Mouse (Mus musculus): ENCODE results near the gene Slc12a6.
A peak's percentile ranks its signal among the peaks of the same experiment; 100 is the strongest.

Gene Slc12a6

DNA sequence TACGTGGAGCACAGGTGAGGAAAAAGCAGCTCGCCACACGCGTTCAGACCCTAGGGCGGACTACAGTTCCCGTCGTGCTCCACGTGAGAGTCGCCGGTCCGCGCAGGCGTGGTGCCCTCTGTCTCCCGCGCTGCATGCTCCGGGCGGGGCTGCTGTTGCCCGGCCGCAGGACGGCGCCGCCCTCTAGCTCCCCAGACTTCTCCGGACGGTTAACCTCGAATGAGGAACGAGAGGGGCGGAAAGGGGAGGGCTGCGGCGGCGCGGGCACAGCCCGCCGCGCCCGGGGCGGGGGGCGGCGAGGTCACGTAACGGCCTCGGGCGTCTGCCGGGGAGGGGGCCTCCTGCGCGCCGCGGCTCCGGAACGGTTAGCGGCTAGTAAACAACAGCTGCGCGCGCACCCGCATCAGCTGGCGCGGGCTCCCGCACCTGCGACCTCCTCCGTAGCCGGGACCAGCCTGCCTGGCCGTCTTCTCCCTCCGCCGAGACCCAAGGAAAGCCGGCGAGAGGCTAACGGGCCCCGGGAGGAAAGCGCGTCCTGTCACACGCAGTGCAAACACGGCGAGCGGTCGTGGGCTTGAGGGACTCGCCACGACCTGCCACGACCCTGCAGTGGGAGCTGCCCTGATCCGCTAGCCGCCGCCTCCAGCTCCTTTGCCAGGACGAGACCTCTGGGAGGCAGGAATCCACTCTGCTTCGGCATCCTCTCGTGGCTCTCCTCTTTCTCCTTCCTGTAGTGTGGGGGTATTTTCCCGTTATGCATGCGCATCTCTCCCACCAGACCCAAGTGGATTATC is at the start of gene Slc12a6:
Gene Slc12a6 (plus strand): TSS at position 378 of the 794 bp plus-strand sequence.
- peak; percentile 91 to 93 for DNase-seq (ENCODE audit: low spot score in 2 of 2)

- DNase-seq (ENCODE audit: low spot score in 2 of 2), result no peak
These were observed 49.6 kb upstream of the Slc12a6 start for GRCm38 (mm10) chr2:112215977-112216376.

DNA sequence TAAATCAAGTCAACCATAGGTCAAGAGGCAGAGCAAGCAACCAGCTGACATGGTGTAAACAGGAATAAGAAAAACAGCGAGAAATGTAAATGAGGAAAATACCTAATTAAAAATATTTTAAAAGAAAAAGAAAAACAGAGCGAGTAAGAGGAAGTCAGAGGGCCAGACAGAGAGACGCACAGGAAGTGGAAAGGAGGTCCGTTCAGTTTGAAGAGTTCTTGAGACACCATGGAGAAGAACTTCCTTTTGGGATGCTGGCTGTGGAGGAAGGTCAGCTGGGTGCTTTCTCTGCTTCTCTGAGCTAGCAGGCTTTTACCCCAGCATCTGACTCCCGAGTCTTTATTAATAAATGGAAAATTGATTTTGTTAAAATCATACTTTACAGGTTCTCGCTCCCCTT is 48.0 kb upstream of the Slc12a6 start:
- DNase-seq (ENCODE audit: low spot score in 2 of 2), result no peak

DNA sequence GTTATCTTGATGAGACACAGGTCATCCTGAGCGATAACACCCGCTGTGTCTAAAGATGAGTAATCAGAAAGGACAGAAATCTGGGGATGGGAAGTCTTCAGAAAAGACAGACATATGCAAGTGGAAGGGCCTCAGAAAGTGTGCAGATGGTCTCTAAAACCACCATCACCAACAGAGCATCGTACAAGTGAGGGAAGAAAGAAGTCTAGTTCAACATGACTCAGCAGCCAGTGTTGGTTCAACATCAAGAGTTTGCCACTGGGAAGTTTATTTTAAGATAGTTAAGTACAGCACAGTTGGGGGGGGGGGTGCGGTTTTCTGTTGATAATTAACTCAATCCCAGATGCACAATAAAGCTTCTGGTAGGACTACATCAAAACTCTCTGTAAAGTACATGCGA is 44.7 kb upstream of the Slc12a6 start:
- DNase-seq (ENCODE audit: low spot score in 2 of 2), result no peak

GRCm38 (mm10) chr2:112222607-112223006 is 43.0 kb upstream of the Slc12a6 start:
- no peak for DNase-seq (ENCODE audit: low spot score in 2 of 2)

- DNase-seq (ENCODE audit: low spot score in 2 of 2), result no peak
These were observed 41.3 kb upstream of the Slc12a6 start for GRCm38 (mm10) chr2:112224356-112224755.

DNA sequence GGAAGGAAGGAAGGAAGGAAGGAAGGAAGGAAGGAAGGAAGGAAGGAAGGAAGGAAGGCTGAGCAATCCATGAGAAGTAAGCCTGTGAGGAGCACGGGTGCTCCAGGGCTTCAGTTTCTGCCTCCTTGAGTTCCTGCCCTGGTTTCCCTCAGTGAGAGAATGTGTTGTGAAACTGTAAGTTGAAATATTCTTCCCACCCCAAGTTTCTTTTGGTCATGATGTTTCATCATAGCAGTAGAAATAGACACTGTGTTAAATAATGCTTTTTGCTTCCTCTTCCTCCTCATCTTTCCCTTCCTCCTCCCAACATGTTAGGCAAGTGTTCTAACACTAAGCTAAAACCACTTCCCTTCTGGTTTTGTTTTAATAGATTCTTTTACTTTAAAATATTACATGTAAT is 33.0 kb upstream of the Slc12a6 start:
- no peak for DNase-seq (ENCODE audit: low spot score in 2 of 2)

GRCm38 (mm10) chr2:112236620-112237019 is 29.0 kb upstream of the Slc12a6 start:
- no peak for DNase-seq (ENCODE audit: low spot score in 2 of 2)

- no peak for DNase-seq (ENCODE audit: low spot score in 2 of 2)
These were observed 27.6 kb upstream of the Slc12a6 start for GRCm38 (mm10) chr2:112238006-112238405.

DNA sequence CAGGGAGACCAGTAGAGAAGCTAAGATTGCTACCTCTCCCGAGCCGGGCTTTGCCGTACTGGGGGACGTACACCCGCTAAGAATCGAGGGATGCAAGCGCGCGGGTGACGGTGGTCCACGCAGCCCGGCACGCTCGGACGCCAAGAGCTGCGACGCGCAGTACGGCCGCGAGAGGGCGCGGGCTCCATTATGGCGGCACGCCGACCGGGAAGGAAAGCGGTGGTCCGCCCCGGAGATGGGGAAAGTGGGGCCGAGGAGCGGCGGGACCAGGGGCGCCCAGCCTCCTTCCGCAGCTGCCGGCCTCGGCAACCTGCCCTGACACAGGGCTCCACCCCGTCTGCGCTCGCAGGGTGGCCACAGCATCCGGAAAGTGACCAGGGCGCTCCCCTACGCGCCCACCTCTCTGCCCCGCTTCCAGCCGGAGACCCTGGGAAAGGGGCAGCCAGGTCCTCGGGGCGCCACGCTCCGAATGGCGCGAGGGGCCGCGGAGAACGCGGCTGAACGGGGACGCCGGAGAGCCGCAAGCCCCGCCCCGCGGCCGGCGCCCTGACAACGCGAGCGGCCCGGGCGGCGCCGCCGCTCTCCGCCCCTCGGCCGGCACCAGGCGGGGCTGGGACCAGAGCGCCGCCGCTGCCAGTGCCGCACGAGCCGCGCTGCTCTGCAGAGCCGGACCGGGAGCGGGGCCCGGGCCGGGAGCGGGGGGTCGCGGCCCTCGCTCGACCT is 26.3 kb upstream of the Slc12a6 start, which contains the start of gene Lpcat4:
Gene Lpcat4 (plus strand): TSS at position 257 of the 723 bp plus-strand sequence.
- DNase-seq (ENCODE audit: low spot score in 2 of 2), result peak; percentile 72 to 84

DNA sequence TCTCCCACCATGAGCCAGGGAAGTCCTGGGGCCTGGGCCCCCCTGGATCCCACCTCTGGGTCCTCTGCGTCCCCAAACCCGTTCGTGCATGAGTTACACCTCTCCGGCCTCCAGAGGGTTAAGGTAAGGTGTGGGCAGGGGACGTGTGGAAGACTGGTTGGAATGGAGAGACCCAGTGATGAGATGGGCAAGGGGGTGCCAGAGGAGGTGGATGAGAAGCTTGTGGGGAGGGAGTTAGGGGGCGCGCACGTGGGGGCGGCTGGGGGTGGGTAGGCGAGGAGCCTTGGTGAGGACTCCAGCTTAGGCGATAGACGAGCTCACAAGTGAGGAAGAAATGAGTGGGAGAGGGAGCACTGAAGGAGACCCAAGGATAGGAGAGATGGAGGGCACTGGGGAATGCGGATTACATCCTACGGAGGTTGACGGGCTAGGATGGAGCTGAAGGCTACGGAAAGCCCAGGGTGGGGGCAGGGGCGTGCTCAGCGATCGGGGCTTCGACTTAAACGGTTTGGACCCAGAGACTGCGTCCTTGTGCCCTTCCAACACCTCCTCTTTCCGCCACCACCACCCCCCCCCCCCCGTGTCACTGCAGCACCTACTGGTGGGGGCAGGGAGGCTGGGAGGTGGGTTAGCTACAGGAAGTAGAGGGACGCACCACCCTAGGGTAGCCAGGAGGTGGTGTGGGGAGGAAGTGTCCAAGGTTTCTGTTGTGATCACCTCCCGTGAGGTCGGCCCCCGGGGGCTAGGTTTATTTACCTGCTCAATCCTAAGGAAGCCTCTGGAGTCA is 25.5 kb upstream of the Slc12a6 start:
- no peak for DNase-seq (ENCODE audit: low spot score in 2 of 2)

DNA sequence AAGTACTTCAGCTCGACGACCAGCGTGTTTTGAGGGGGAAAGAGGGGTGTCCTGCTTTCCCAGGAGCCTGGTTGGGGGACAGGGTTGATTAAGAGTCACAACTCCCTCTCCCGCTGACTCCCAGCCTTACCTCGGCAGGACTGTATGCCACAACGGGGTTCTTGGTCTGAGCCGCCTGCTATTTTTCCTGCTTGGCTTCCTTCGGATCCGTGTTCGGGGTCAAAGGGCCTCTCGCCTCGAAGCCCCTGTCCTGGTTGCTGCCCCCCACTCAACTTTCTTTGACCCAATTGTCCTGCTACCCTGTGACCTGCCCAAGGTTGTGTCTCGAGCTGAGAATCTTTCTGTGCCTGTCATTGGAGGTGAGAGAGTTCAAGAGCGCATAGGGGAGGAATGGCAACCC is 23.8 kb upstream of the Slc12a6 start:
- DNase-seq (ENCODE audit: low spot score in 2 of 2), result no peak

- DNase-seq (ENCODE audit: low spot score in 2 of 2), result no peak
These were observed 20.3 kb upstream of the Slc12a6 start for GRCm38 (mm10) chr2:112245307-112245706.

- DNase-seq (ENCODE audit: low spot score in 2 of 2), result no peak
These were observed 19.4 kb upstream of the Slc12a6 start for GRCm38 (mm10) chr2:112246193-112246592.

GRCm38 (mm10) chr2:112247323-112247722 is 18.3 kb upstream of the Slc12a6 start:
- no peak for DNase-seq (ENCODE audit: low spot score in 2 of 2)

GRCm38 (mm10) chr2:112249780-112250453 is 15.7 kb upstream of the Slc12a6 start:
- no peak for DNase-seq (ENCODE audit: low spot score in 2 of 2)

- no peak for DNase-seq (ENCODE audit: low spot score in 2 of 2)
These were observed 10.7 kb upstream of the Slc12a6 start for GRCm38 (mm10) chr2:112254675-112255515.

- DNase-seq (ENCODE audit: low spot score in 2 of 2), result no peak
These were observed 6.2 kb upstream of the Slc12a6 start, which contains the start of gene Nutm1 for GRCm38 (mm10) chr2:112259241-112259962. Gene Nutm1, minus strand, starts transcription at chr2:112259291.

DNA sequence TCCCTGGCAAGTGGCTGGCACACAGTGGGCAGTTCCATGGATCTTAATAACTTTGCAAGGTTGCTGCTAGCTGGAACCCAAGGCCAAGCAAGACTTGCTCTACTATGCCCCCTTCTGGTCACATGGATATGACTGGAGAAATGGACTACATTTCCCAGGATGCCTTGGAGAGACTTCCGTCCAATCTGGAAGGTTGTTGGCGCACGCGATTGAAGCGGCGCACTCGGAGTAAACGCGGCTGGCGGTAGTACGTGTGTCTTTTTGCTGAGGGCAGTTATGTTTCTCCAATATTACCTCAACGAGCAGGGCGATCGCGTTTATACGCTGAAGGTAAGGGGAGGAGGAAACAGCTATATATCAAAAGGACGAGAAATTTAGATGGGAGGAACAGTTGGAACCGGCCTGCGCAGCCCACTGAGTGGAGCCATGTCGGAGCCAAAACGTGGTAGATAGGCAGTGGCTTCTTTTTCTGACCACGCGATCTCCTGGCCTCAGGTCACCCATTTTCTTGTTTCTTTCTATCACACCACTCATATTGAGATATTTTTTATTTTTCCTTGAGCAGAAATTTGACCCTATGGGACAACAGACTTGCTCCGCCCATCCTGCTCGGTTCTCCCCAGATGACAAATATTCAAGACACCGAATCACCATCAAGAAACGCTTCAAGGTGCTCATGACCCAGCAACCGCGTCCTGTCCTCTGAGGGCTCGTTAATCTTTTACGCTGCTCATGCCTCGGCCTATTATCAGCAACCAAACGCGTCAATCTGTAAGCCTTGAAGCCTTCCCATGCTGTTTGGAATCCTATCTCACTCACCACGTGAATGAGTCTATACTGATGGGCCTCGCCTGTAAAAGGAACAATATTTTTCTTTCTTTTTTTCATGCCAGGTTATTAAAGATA is 3.6 kb upstream of the Slc12a6 start, which contains the start of gene Nop10:
Gene Nop10 (plus strand): TSS at position 179 of the 906 bp plus-strand sequence.
- DNase-seq (ENCODE audit: low spot score in 2 of 2), result peak; percentile 53 to 77
